Mouse (Mus musculus): ENCODE measurements around the gene Fam209. TPM values are rescaled to one million over a fixed set of nuclear protein-coding genes. Genes with fewer than 3 reads are reported as not detected.

The Fam209 gene
- polyA plus RNA-seq, 1 experiment from 2014 or later: not detected

DNA sequence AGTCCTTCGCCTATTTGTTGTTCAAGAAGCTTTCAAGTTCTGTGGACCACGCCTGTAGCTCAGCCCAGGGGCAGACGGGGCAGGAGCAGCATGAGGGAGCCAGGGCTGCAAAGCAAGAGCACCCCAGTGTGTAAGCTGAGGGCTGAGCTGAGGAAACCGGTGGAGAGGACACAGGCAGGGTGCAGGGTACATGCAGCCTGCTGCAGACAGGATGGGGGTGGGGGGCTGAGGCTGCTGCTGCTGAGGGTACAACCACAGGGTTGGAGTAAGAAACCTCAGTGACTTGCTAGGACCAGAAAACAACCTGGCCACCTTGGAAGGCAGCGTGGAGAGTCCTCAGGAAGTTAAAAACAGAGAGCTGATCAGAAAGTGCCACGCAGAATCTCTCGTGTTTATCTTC lies 8.0 kb downstream of the Fam209 start:
- H3K27ac ChIP-seq (replicated peaks): no peak overlapping the region
- WGBS: 72% methylated on average over 7 of the region's 7 CpGs
- ATAC-seq (ENCODE audit: low FRiP score, low read depth): no peak
- no peaks in the 10 kb centered on the region for H3K4me1 ChIP-seq (replicated peaks)
- H3K4me3 ChIP-seq: no peak overlapping the region
- 0 out of 2 replicates have a peak, but pooled peaks cover 5% of the 10 kb centered on the region for H3K27me3 ChIP-seq
- no peak overlapping the region for H3K4me2 ChIP-seq
- no peak overlapping the region for H3K9ac ChIP-seq
- H3K9me3 ChIP-seq: no peaks in the 10 kb centered on the region
- no peaks in the 10 kb centered on the region for H3K36me3 ChIP-seq

DNA sequence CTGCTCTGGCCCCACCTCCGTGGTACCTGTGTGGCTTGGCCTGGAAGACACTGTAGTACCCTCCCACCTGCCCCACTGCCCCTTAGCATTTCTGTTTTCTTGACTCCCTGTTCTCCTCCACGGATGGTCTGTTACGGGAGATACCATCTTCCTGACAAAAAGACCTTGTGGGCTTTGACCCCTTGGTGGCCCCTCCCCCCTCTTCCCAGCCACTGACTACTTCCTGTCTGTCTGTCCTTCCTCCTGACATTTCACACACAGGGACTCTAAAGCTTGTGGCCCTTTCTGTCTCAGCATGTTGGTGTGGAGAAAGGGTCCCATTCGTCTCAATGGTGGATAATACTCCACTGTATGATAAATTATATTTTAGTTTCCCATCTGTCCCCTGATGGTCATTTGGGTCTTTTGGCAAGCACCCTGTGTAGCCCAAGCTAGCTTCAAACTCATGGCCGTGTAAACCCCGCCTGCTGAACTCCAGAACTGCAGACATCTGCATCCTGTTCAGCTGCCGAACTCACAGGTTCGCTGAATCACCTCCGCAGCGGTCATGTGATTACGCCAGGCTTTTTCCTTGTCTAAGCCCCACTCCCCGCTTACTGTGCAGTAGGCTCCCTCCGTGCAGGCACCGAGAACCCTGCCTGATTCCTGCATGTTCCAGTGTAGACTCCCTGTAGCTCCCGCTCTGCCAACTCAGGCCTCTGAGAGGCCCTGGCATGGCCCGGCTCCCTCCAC lies 9.5 kb downstream of the Fam209 start:
- H3K36me3 ChIP-seq: no peaks in the 10 kb centered on the region
- no peak overlapping the region for H3K4me2 ChIP-seq
- 86% methylated on average over 16 of the region's 16 CpGs for WGBS
- no peak overlapping the region for H3K27ac ChIP-seq (replicated peaks)
- no peak overlapping the region for H3K9ac ChIP-seq
- H3K4me3 ChIP-seq: no peak overlapping the region
- no peaks in the 10 kb centered on the region for H3K4me1 ChIP-seq (replicated peaks)
- H3K9me3 ChIP-seq: no peaks in the 10 kb centered on the region
- no peak for ATAC-seq (ENCODE audit: low FRiP score, low read depth)
- H3K27me3 ChIP-seq: 0 out of 2 replicates have a peak, but pooled peaks cover 2% of the 10 kb centered on the region

DNA sequence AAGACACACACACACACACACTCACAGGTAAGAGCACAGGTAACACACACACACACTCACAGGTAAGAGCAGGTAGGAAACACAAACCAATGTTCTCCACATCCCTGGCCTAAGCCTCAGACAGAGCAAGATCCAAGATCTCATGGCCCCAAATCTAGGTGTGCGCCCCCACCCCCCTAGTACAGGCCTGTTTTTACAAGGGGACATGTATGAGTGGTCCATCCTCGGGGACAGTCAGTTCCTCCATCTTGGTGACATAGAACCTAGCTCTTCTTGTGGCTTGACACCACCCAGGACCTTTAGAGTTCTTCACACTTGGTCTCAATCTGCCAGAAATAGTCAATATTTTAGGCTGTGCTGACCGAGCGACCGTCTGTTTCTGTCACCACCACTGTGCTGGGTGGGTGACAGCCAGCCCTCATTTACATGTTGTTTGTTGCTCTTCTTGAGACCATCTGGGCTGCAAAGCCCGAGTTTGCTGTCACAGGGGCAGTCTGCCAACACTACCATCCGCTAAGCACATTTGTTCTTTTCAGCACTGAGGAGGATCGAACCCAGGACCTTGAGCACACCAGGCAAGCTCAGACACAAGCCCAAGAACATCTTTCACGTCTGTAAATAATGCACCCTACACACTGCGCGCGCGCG lies 11.6 kb downstream of the Fam209 start:
- Histone ChIP-seq H3K27me3 (no peaks in the 10 kb centered on the region), H3K27ac (replicated peaks) (no peak overlapping the region), H3K4me2 (no peak overlapping the region), H3K9ac (no peak overlapping the region), H3K4me1 (replicated peaks) (no peaks in the 10 kb centered on the region), H3K36me3 (no peaks in the 10 kb centered on the region), H3K4me3 (no peak overlapping the region), H3K9me3 (no peaks in the 10 kb centered on the region)
- ATAC-seq (ENCODE audit: low FRiP score, low read depth): no peak; the same call in 1 of the 2 replicates
- WGBS: 76% methylated on average over 14 of the region's 14 CpGs

DNA sequence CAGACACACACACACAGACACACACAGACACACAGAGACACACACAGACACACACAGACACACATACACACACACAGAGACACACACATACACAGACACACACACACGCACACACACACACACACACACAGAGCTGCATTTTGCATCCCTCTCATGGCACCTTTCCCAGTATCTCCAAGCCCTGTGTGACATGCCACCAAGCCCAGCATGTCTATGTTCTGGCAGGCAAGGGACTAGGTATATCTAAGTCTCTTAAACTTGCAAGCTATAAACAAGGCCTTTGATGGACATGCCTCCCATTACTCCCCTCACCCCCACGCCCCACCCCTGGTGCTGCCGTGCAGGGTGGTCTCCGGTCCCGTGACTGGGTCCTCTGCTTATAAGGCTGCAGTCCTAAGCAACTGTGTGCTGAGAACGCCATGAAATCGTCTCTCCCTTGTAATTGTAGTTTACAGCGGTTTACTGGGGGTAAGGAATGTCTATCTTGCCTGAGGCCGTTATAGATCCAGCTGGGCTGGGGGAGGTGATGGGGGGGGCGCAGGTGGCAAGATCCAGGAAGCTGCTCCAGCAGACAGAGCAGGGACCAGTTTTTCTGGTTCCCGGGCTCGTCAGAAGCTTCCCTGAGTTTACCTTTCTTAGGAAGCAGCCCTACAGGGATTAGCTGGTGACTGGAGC lies 12.5 kb downstream of the Fam209 start:
- no peak for ATAC-seq (ENCODE audit: low FRiP score, low read depth)
- 49% methylated on average over 12 of the region's 12 CpGs for WGBS

DNA sequence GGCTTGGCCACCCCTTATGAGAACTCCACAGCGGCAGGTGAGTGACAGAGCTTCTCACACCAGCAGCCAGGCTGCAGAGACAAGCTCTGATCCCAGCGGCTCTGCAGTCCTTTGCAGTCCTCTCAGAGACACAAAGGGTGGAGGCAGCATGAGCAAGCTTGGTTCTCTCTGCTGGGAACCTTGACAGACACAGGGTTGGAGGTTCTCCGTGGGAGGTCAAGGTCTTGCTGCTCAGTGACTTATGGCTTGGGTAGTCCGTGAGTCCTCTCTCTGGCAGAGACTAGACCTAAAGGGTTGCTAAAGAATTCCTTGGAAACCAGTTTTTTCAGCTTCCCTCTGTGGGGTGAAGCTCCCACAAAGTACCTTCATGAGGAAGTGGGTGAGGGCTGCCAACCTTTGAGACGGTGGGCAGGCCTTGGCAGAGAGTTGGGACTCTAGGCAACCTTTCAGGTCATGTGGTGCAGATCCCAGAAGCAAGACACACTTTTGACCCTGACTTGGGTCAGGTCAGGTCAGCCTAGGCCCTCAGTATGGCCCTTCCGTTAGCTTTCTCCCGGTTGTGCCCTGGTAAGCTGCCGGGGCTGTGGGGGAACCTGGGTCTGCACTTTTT lies 24.5 kb downstream of the Fam209 start:
- Histone ChIP-seq H3K9ac (no peak overlapping the region), H3K4me3 (no peak overlapping the region), H3K9me3 (no peaks in the 10 kb centered on the region), H3K4me2 (no peak overlapping the region), H3K27ac (replicated peaks) (no peak overlapping the region), H3K36me3 (no peaks in the 10 kb centered on the region), H3K4me1 (replicated peaks) (no peaks in the 10 kb centered on the region), H3K27me3 (no peaks in the 10 kb centered on the region)
- WGBS: 71% methylated on average over 8 of the region's 8 CpGs
- ATAC-seq (ENCODE audit: low FRiP score, low read depth): no peak

More for the DNA sequence above, 12.5 kb downstream of the Fam209 start:
- no peaks in the 10 kb centered on the region for H3K9me3 ChIP-seq
- H3K27ac ChIP-seq (replicated peaks): no peak overlapping the region
- no peaks in the 10 kb centered on the region for H3K4me1 ChIP-seq (replicated peaks)
- no peaks in the 10 kb centered on the region for H3K36me3 ChIP-seq
- no peak overlapping the region for H3K4me2 ChIP-seq
- no peak overlapping the region for H3K9ac ChIP-seq
- H3K4me3 ChIP-seq: no peak overlapping the region
- H3K27me3 ChIP-seq: no peaks in the 10 kb centered on the region

DNA sequence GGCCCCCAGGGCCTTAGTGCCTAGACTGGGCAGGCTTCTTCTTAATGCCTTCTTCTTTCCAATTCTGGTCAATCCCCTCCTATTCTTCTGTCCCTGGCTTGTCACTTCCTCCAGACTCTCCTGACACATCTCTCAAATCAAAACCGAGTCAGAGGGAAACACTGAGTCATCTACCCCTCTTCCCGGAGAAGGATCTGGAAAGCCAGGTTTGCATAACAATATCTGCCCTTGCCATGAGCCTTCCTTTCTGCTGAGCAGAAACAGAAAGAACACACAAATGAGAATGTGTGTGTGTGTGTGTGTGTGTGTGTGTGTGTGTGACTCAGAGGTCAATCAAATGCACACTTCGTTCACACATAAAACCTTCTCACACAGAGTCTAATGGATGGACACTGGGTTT lies 26.5 kb downstream of the Fam209 start:
- Histone ChIP-seq H3K36me3 (no peaks in the 10 kb centered on the region), H3K27ac (replicated peaks) (no peak overlapping the region), H3K4me2 (no peak overlapping the region), H3K9me3 (no peaks in the 10 kb centered on the region), H3K4me3 (no peak overlapping the region), H3K9ac (no peak overlapping the region), H3K4me1 (replicated peaks) (no peaks in the 10 kb centered on the region), H3K27me3 (no peaks in the 10 kb centered on the region)
- ATAC-seq (ENCODE audit: low FRiP score, low read depth): no peak
- WGBS: 30% methylated on average over 3 of the region's 3 CpGs

DNA sequence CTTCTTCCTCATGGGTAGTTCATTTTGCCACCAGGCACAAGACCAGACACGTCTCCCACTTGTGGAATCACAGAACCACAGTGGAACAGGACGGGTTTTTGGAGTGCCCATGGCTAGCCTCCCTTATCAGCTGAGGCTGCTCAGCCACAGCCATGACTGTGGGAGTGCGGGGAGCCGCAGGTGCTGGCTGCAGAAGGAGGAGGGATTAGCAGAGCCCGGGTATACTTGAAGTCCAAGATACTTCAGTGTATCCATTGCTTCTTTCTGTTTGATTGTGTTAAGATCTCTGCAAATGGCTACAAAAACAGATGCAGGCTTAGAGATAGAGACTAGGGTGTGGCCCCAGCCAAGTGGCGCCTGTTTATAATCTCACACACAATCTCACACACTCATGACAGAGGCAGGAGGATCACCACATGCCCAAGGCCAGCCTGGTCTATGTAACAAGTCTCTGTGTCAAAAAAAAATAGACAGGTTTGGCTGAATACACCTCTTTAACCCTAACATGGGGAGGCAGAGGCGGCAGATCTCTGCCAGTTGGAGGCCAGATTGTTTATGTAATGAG lies 28.5 kb downstream of the Fam209 start:
- H3K4me3 ChIP-seq: no peak overlapping the region
- no peak overlapping the region for H3K27ac ChIP-seq (replicated peaks)
- H3K9me3 ChIP-seq: no peaks in the 10 kb centered on the region
- no peaks in the 10 kb centered on the region for H3K27me3 ChIP-seq
- H3K9ac ChIP-seq: no peak overlapping the region
- H3K4me2 ChIP-seq: no peak overlapping the region
- no peaks in the 10 kb centered on the region for H3K4me1 ChIP-seq (replicated peaks)
- 61% methylated on average over 7 of the region's 7 CpGs for WGBS
- no peaks in the 10 kb centered on the region for H3K36me3 ChIP-seq
- ATAC-seq (ENCODE audit: low FRiP score, low read depth): no peak

DNA sequence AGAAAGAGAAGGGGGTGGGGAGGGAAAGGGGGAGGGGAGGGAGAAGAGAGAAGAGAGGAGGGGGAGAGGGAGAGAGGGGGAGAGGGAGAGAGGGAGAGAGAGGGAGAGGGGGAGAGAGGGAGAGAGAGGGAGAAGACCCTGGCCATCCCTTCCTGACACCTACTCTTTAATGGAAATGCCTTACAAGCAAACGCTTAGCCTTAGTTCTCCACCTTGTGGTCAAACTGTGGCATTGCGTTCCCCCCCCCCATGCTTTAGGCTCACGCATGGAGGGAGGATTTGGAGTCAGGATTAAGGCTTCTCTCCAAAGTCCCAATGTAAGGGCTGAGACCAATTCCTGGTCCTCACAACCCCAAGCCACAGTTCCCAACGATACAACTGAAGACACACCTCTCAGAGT lies 29.0 kb downstream of the Fam209 start:
- no peaks in the 10 kb centered on the region for H3K4me1 ChIP-seq (replicated peaks)
- no peak overlapping the region for H3K27ac ChIP-seq (replicated peaks)
- WGBS: 5% methylated on average over 4 of the region's 4 CpGs
- no peak overlapping the region for H3K4me2 ChIP-seq
- no peak overlapping the region for H3K9ac ChIP-seq
- H3K4me3 ChIP-seq: no peak overlapping the region
- no peaks in the 10 kb centered on the region for H3K9me3 ChIP-seq
- no peak for ATAC-seq (ENCODE audit: low FRiP score, low read depth)
- H3K36me3 ChIP-seq: no peaks in the 10 kb centered on the region
- H3K27me3 ChIP-seq: no peaks in the 10 kb centered on the region

DNA sequence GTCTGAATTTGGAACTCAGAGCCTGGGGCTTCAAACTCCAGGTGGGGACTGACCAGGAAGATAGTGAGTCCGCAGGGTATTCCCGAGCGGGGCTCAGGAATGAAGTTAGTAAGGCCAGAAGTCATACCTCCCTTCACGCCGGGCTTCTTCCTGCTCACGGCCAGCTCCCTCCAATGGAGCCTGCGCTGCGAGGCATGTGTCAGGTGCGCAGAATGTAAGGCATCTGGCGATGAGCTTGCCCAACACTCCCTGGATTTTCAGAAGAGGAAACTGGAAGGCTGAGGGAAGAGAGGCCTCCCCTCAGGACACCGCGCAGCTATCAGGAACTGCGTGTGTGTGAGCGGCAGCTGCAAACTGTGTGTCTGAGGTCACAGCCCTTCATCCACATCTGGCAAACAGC lies 29.8 kb downstream of the Fam209 start:
- ATAC-seq (ENCODE audit: low FRiP score, low read depth): no peak
- Histone ChIP-seq H3K36me3 (no peaks in the 10 kb centered on the region), H3K27ac (replicated peaks) (no peak overlapping the region), H3K9ac (no peak overlapping the region), H3K4me1 (replicated peaks) (no peaks in the 10 kb centered on the region), H3K4me2 (no peak overlapping the region), H3K27me3 (no peaks in the 10 kb centered on the region), H3K4me3 (no peak overlapping the region), H3K9me3 (no peaks in the 10 kb centered on the region)
- WGBS: 80% methylated on average over 14 of the region's 14 CpGs

DNA sequence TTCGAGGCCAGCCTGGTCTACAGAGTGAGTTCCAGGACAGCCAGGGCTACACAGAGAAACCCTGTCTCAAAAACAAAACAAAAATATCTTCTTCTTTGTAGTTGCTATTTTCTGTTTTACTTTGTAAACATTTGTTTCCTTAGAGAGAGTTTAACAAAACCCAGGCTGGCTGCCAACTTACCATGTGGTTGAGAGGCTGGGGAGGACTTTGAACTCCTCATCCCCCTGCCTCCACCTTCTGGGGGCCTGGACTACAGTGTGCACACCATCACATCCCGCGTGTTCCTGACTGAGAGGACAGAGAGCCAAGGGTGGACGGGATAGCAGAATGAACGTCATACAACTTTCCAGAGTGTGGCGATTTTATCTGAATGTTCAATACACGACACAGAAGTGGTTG lies 33.8 kb downstream of the Fam209 start:
- WGBS: 90% methylated on average over 7 of the region's 7 CpGs
- Histone ChIP-seq H3K9ac (no peak overlapping the region), H3K4me1 (replicated peaks) (no peaks in the 10 kb centered on the region), H3K4me3 (no peak overlapping the region), H3K36me3 (no peaks in the 10 kb centered on the region), H3K27me3 (no peaks in the 10 kb centered on the region), H3K4me2 (no peak overlapping the region), H3K27ac (replicated peaks) (no peak overlapping the region), H3K9me3 (no peaks in the 10 kb centered on the region)
- no peak for ATAC-seq (ENCODE audit: low FRiP score, low read depth)

DNA sequence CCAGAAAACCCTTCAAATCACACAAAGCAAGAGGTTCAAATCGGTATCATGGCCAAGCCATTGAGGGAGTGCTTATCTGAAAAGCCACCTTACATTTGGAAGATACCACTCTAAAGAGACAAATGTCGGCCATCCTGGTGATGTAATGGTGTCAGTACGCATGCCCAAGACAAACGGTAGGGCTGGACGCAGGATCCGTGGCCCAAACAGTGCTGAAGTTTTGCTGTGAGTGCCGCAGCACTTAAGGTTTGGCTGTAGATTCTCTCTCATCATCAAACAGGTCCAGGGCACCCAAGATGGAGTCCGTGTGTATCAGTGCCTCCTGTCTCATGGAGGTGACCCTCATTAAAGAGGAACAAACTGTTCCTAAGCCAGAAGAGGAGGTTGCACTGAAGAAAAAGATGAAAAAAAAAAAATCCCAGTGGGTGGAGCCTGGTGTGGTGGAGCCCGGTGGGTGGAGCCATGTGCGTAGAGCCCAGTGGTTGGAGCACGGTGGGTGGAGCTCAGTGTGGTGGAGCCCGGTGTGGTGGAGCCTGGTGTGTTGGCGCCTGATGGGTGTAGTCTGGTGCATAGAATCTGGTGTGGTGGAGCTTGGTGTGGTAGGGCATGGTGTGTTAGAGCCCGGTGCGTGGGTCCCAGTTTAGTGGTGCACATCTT lies 37.9 kb downstream of the Fam209 start:
- Histone ChIP-seq H3K4me2 (no peak overlapping the region), H3K36me3 (no peaks in the 10 kb centered on the region), H3K4me1 (replicated peaks) (no peaks in the 10 kb centered on the region), H3K9ac (no peak overlapping the region), H3K4me3 (no peak overlapping the region), H3K27me3 (no peaks in the 10 kb centered on the region), H3K27ac (replicated peaks) (no peak overlapping the region), H3K9me3 (no peaks in the 10 kb centered on the region)
- WGBS: 93% methylated on average over 15 of the region's 15 CpGs
- ATAC-seq (ENCODE audit: low FRiP score, low read depth): no peak

All from hindbrain, embryonic 15.5 days (tissue).